Mouse (Mus musculus) heart, postnatal 0 days (tissue): ENCODE results near the gene Ptcd1.

ENCODE experiments used
- CTCF ChIP-seq: IDR thresholded peaks from 2 replicates; pipeline ENCODE4 v1.5.1; 2016; ENCODE audit warnings: antibody characterized with exemption, control low read depth, low read depth
- EP300 ChIP-seq: IDR thresholded peaks from 2 replicates; pipeline ENCODE4 v1.6.1; 2016; ENCODE audit warnings: antibody characterized with exemption, low read depth

DNA sequence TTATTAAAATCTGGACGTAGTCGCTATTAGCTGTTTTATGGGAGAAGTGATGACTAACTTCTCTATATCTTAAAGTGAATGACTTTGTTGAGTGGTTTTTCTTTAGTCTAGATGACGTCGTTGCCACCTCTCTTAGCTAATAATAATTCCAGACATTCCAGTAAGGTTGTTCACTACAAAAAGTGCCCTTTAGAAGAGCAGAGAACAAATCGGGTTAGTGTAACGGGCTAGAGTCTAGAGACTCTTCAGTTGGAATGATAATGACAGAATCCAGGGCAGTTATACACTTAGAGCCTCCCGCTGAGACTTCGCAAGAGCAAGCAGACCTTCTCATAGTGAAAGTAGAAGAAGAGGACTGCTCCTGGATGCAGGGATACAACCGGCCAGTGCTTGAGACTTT lies 38.1 kb upstream of the Ptcd1 start:
- TF ChIP-seq CTCF (no peak), EP300 (no peak; the same call in 1 of the 2 replicates)
